Mouse (Mus musculus) C2C12 (cell line): ENCODE measurements around the gene Plekhg3.

ENCODE experiments used
- CEBPB ChIP-seq: IDR thresholded peaks from one replicate; pipeline ENCODE4 v1.6.1; 2011; ENCODE audit warnings: low read depth, mild to moderate bottlenecking, control low read depth, moderate library complexity
- CTCF ChIP-seq: IDR thresholded peaks from one replicate; pipeline ENCODE4 v1.5.1; 2011; ENCODE audit not compliant: control insufficient read depth, insufficient read depth, insufficient read length
- USF1 ChIP-seq: IDR thresholded peaks from one replicate; pipeline ENCODE4 v1.6.1; 2011; ENCODE audit warnings: low read depth, mild to moderate bottlenecking, control low read depth, moderate library complexity

DNA sequence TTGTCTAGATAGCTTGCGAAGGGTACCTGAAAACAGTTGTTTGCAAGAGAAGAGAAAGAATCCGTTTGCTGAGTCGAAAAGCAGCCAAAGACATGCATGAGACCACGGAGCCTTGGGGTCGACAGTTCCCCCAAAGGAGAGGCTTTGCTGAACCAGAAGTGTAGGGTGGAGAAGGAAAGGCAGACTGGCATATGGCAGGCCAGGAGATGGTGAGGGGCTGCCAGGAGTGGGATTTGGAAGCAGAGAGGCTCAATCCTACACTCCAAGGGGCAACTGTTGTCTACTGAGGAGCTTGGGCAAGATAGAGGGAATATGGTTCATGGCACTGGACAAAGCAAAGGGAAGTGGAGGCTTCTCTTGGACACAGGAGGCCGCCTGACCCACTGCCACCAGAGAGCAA lies 62.6 kb downstream of the Plekhg3 start:
- TF ChIP-seq CTCF, result no peak
- no peak for TF ChIP-seq USF1
- no peak for TF ChIP-seq CEBPB
